Mouse (Mus musculus) megakaryocyte, embryonic 14.5 days (primary cell): ENCODE results near the gene Nr4a2.

Source experiments
- FLI1 ChIP-seq: IDR thresholded peaks from 2 replicates; pipeline ENCODE4 v1.6.1; 2012; ENCODE audit warnings: low read length, inconsistent platforms, mixed read lengths
- GATA1 ChIP-seq: IDR thresholded peaks from 3 replicates; pipeline ENCODE4 v1.6.1; 2012; ENCODE audit warnings: mixed read lengths, low read length, inconsistent platforms, borderline replicate concordance

GRCm38 (mm10) chr2:57116366-57117200 is 7.2 kb downstream of the Nr4a2 start:
- no peak for TF ChIP-seq FLI1
- TF ChIP-seq GATA1: no peak
